Mouse (Mus musculus) CD4-positive helper T cell, adult 2 months (primary cell): ENCODE data around the gene Ano4.
"Not testable (repeated sequence)": the region's sequence is repeated elsewhere in the genome, so short reads cannot be mapped to it uniquely, and the experiment has no call there.

Experiments used
- DNase-seq: peaks from one replicate; pipeline ENCODE4 v3.0.0-alpha.2; 2012; ENCODE audit warnings: low read depth, missing footprints, low spot score

The Ano4 gene

DNA sequence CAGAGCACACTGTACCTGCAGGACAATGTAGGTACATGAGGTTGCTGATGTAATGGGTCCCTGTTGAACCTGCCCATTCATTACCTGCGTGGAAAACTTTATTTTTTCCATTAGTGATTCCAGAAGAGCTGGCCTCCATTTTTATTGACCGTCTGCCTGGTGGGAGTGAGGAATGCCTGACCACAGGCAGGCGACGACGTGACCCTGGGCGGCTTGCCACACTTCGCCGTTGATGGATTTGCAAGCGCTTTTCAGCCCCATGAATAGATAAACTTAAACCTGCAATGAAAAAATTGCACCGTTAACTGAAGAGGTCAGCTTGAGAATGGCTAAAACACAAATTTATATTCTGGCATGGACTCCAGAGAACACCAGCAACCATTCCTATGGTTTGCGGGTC lies 195.4 kb downstream of the Ano4 start:
- DNase-seq, result no peak

DNA sequence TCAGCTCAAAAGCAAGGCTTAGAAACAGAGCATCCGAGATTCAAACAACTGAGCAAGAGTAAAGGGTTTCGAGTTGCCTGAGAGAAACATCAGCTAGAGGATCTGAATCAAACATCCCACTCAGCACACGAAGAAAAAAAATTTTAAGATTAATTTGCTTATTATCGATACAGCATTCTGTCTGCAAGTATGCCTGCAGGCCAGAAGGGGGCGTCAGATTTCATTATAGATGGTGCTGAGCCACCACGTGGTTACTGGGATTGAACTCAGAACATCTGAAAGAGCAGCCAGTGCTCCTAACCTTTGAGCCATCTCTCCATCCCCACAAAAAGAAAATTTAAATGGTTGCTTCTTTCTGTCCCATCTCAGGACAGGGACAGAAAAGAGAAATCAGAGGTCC lies 223.2 kb downstream of the Ano4 start:
- DNase-seq, result no peak

DNA sequence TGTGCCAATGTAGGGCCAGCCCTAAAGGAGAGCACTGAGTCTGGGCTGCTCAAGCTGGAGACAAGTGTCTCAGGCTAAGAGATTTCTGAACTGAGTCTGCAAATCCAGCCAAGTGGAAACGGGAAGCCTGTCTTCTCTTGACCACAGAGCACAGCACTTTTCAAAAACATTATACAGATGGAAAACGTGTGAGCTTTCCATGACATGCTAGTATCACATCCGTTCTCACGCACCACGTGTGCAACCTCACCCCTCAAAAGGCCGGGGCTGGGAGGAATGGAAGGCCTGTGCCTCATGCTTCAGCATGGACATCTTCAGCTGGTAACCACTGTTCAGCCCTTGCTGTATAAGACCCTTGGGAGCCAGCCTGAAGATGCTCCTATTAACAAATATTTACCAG lies 230.2 kb downstream of the Ano4 start:
- DNase-seq, result no peak

DNA sequence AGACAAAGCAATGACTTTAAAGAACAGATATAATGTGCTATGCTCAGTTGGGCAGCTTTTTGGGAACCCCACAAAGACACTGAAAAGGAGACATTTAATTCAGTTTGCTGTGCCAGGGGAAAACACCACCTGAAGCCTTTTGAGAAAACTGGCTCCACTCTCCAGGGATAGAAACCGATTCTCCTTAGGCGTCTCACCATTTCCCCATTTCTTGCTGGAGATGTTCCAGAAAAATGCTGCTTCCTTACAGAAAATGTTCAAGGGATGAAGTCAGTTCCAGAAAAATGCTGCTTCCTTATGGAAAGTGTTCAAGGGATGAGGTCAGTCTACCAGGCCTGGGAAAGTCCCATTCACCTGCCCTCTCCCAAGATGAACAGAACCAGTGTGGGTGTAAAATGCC lies 233.1 kb downstream of the Ano4 start:
- no peak for DNase-seq

DNA sequence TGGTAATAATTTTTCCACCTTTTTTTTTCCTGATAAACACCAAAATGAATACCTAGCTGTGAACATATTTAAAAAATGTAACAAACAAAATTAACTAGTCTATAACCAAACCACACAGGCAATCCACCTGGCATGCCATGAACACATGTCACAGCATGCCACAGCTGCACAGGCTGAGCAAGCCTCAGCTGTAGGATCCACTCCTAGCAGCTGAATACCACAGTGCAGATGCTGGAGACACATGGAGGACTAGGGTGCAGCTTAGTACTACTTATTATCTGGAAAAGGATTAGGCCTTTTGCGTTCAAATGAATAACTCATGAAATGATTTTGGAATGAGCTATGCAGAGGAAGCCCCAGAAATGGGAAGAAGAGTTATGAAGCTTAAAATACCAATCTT lies 233.6 kb downstream of the Ano4 start:
- no peak for DNase-seq

DNA sequence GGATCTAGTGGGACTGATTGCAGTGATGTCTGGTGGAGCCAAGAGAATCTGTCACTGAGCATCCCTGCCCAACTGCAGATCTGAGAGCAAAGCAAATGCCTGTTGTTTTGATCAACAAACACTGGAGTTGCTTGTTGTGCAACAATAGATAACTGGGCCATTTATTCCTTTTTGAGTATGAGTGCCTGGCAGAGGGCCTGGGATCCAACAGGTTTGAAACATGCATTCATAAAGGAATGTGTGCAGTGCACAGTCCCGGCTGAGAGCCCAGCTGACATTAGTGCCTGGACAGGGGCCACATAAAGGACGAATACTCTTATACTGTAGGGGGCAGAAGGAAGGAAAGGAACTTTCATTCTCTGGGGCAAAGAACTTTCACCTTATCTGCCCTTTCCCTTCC lies 241.0 kb downstream of the Ano4 start:
- DNase-seq, result no peak

DNA sequence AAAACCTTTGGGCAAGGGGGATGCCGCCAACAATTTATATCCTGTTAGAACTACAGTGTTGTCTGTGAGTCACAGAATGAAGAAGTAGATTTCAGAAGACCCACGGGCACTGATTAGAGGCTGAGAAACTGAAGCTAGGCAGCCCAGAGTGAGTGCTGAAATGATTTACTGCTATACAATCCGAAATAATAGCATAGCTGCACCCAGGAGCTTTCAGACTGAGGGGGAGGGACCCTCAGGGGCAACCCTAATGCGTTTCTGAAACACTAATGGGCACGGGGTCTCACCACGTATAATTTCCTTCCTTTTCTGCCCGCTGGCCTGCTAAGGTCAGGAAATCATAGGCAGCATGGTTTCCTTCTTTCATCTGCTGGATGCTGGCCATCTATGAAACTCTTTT lies 242.5 kb downstream of the Ano4 start:
- DNase-seq, result no peak

DNA sequence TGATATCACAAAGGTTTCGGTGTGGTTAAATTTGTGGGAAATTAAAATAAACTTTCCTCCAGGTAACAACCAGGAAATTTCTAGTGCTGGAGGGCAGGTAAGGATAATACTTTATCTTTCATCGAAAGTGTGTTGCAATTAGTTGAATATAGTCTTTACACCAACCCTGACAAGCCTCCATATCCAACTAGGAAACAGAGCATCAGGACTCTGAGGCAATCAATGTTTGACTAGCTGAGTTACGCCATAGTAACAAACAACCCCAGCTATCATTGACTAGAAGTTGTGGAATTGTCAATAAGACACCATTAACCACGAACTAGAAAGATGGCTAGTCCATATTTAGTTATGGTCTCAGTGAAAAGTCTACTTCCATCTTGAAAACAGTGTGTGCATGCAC lies 246.4 kb downstream of the Ano4 start:
- no peak for DNase-seq

DNA sequence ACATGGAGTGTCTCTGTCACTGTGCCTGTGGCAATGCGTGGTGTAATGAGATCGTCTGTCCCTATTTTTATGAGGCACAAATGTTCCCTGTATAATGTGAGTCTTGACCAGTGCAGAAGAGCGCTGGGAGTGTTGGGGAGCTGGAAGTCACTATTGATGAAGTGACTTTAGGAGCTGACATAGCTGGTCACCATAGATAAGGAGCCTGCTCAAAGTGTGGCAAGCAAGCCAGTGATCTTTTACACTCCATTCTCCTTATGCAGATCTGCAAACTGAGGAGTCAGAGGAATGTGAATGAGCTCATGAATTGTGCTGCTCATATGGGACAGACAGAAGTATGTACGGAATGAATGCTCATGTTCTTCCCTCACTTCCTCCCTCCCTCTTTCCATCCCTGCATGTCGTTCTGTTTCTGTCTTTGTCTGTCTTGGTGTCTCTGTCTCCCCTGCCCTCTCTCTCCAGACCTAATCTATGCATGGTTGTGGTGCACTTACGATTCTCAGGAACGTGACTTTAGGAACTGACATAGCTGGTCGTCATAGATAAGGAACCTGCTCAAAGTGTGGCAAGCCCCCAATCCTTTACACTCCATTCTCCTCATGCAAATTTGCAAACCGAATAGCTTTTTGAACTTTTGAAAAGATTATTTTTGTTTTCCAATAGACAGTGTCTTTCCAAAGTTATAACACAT lies 252.1 kb downstream of the Ano4 start:
- DNase-seq, result no peak

DNA sequence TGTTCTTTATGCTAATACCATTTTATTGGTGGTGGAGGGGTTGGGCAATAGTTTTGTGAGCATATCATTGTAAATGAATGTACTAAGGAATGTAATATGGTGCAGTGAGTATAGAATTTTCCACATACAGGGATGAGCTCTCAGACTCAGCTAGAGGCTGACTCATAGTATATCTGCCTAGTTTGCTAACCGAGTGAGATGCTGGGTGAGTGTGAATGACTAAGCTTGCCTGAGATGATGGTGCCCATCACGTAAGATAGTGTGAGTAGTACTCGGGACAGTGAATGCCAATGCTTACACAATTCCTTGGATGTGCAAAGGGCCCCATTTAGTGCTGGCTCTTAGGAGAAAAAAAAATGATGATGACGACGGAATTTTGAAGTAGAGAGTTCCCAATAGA lies 267.1 kb downstream of the Ano4 start:
- DNase-seq, result no peak

DNA sequence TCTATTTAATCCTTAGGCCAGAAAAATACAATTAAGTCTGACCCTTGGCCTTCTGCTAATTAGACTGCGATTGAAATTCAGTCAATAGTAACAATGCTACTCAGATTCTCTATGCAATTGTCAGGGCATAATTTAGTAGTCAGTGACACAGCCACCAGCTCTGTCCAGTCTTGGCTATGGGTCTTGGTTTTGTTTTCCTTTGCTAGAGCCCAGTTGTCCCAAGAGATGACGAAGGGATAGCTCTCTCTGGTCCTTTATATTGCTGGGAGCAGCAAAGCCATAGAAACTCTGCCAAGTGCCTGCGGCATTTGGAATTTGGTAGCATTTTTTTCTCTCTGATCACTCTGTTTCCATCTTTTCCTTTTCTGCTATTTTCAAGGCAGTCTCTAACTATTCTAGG lies 288.7 kb downstream of the Ano4 start:
- DNase-seq, result no peak

DNA sequence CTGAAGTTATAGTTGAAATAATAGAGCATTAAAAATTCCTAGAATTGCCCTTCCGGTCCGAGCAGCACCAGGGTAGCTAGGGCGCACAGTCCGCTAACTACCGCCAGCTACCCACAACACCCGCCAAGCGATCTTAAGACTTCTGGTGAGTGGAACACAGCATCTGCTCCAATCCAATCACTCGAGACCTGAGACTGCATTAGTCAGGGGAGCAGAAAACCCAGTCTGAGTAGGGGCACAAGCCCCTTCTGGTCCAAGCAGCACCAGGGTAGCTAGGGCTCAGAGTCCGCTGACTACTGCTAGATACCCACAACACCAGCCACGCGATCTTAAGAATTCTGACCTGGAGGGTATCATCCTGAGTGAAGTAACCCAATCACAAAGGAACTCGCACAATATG lies 299.6 kb downstream of the Ano4 start:
- not testable (repeated sequence) for DNase-seq

DNA sequence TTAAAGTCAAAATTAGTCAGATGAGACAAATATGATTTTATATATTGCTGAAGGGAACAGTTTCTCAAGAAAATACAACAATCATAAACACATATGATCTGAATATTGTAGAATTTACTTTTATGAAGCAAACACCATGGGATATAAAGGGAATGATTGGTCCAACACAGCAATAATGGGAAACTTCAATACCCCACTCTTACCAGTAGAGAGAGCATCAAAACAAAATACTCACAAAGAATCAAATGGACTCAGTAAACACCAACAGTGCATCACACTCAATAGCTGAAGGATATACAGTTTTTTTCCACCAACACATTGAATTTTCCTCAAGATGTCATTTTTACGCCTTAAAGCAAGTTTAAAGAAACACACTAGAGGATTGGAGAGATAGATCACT lies 300.4 kb downstream of the Ano4 start:
- no peak for DNase-seq

DNA sequence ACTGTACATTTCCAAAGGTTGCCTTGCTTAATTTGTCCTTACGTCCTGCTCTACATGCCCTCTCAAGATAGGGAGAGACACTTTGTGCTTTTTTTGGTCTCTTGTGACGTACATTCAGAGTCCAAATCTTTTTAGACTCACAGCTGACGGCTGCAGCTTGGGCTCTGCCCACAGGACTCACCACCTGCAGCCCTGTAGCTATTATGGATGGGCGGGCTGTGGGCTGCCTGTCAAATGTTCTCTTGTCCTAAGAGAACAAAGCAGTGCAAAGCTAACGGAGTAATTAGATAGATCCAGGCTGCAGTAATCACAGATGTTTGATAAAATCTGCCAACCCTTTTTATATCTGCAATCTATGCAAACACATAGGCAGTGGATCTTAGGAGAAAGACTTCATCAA lies 325.6 kb downstream of the Ano4 start:
- DNase-seq, result no peak

DNA sequence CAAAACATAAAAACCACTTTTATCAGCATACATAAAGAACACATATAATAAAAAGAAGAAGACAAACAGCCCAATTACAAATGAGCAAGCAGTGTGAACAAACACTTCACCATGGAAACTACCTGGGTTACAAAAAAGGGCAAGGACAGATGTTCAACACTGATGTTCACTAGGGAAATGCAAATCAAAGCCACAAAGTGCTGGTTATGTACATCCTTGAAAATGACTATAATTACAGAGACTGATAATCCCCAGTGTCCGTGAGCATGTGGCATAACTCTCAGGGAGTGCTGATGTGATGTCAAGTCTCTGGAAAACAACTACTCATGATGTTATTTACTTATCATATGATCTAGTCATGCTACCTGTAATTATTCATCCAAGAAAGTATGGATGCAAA lies 336.3 kb downstream of the Ano4 start:
- no peak for DNase-seq

DNA sequence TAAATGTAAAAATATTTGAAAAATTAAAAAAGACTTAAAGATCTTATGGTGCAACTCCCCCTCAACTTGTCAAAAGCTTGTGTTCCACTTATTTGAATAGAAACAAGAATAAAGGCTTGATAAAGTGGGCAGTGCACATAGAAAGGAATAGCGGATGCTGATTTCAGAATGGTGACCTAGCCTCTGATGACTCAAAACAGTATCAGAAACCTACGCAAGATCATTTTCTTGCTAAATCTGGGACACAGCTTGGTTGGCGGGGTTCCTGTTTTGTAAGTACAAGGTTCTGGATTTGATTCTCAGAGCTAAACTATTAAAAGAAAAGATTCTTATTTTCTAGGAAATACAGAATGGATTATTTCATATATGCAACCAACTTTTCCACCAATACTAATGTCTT lies 340.0 kb downstream of the Ano4 start:
- no peak for DNase-seq

DNA sequence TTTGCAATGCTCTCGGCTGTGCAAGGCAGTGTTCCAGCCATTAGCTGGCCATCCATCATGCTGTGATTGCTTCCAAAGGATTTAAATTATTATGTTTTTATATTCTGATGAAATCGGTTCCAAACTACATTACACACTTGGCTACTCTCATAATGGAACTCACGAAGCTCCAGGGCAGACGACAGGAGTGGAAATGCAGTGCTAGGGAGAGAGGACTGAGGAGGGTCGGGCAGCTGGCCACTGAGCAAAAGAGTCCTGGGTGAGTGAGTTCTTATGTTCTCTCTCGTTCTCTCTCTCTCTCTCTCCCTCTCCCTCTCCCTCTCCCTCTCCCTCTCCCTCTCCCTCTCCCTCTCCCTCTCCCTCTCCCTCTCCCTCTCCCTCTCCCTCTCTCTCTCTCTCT lies 357.6 kb downstream of the Ano4 start:
- DNase-seq, result no peak

DNA sequence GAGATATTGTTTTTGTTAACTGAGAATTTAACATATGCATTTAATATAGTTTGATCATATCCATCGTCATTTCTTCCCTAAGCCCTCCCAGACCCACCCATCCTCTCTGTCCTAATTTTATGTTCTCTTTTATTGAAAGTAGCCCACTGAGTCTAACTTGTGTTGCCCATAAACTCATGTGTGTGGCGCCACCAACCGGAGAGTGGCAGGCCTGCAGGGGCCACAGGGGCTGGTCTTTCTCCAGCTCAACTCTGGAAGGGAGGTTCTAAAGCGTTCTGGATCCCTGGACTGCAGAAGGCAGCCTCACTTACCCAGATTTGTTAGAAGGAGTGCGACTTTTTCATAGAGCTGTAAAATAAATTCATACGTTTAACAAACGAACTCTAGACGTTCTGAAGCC lies 361.1 kb downstream of the Ano4 start:
- no peak for DNase-seq

DNA sequence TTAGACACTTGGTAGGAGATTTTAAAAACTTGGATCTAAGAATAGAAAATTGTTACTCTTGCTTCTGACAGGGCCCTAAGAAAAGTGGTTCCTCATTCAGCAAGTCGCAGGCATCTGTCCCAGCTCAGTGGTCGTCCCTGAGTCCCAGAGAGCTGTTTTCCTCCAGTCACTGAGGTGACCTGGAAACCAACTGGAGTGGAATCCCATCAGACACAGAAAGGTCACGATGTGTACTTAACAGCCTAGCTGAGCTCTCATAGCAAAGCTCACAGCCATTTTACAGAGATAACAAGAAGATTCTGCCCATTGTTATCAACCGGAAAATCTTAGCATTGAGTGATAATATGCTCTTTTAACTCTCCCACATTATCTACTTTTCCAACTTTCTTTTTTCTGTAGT lies 365.1 kb downstream of the Ano4 start:
- no peak for DNase-seq

DNA sequence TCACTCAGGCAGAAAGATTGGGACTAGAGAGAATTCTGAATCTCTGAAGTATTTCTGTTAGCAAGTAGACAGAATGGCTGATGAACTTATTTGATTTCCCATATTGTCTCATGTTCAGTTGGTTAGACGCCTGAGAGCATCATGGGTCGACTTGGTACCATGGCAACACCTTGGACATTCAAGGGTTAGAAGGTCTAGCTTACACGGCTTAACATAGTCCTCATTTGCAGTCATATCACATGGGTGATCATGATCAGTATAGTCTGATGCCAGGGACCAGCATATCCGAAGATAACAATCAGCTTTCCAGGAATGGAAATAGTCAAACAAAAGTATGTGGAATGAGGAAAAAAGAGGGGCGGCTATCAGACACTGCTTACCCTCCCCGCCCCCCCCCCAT lies 365.6 kb downstream of the Ano4 start:
- DNase-seq, result no peak

DNA sequence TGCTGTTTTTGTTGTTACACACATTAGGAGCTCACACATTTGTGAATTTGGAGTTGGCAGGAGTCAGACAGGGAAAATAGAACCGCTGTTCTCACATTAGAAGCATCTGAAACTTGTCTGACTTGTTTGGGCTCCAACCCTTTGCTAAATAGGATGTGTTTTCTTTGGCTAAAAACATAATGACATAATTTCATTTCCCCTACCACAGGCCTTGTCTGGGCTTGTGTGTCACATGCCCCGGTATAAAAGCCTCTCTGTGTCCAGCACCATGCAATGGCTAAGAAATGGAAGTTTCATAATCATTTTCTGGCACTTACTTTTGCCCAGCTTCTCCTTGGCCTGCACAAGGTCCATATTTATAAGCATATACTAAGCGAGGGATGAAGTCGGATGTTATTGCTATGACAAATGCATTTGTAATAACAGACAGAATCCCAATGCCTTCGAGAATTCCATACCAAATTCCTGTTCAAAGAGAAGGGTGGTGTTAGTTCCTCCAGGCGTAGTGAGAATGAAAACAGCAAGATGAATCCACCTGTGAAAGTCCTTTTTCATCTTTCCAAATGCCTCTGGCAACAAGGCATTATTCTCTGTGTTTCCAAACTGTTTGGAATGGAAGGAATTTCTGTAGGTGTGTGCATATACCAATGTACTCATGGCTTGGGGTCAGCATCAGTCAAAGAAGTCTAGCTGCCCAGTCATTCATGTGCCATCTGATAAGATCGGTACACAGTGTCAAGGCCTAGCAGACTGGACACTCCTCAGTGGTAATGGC lies 373.4 kb downstream of the Ano4 start:
- no peak for DNase-seq

DNA sequence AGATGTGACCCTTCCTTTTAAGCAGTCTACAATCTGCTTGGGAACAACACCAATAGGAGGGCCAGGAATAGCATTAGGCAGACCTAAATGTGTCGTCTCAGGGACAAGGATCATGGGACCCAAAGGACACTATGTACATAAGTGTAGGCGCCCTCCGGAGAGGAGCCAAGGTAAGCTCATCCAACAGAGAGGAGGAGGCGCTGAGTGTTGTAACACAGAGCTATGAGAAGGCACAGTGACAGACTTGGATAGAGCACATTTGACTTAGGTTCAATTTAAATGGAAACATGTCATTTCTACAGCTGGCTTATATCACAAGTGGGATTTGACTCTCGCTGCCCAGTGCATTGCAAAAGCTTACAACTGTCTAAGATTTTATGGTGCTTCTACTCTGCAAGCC lies 376.0 kb downstream of the Ano4 start:
- DNase-seq, result no peak

DNA sequence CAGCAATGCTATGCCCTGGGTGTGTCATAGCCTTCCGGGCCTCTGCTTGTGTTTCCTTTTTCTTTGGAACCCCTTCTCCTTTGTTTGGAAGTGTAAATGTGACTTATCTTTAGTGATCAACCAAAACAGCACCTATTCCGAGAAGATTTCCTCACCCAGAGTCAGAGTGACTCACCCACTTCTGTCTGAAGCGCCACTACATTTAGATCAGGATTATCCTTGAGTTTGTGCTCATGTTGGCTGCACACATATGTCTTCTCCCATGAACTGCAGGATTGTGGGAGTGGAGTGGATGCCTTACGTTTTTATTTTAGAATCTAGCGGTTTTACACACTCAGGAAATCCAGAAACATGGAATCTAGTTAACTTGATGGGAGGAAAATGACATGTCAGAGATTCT lies 383.8 kb downstream of the Ano4 start:
- DNase-seq, result no peak

DNA sequence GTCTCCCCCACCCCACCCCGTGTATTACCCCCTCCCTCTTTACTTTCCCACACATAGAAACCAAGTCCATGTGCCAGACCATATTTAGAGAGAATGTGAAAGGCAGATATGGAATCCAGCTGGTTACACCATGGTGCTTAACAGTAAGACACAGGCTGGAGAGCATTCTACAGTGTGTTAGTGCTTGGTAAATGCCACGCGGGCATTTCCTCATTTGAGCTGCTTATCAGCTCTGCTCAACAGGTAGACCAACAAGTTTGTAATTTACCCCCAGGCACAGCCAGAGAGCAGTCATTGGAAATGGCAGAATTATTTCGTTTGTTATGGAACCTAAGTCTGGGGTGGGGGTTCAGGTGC lies 394.3 kb downstream of the Ano4 start:
- DNase-seq, result no peak
